In the genomic region with DNA sequence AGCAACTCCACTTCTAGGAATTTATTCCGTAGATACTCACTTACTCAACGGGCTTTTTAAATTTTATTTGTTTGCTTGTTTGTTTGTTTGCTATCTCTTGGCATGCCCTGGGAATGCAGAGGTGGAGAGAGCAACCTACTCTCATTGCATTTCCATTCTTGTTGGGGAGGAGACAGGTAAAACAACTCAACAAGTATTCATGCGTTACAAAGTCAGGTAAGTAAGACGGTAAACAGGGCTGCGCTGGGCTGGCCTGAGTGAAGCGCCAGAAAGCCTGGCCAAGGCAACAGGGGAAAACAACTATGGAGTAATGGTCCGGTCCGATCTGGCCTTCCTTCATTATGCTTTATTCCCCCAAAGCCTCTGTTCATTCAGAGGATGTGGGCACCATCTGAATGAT, we compare ENCODE assay signal across 16 mouse cellular contexts. TPM values are rescaled to one million over a fixed set of nuclear protein-coding genes. Genes with fewer than 3 reads are reported as not detected.
DNase-seq lines count a peak whose midpoint lies in the region; ATAC-seq and TF ChIP-seq lines count a peak whose summit lies in the region.
"Had no signal": no experiment of that assay in that cellular context is flagged by ENCODE, and none has a peak within 500 bp of the region (broad histone marks: within the 10 kb centered on the region; RNA-seq: fewer than 3 reads in every experiment).

No protein-coding gene starts in this region.

- peaks cover 14% of the 10 kb centered on the region for H3K4me1 ChIP-seq in intestine, embryonic 14.5 days (replicated peaks; ENCODE audit: control insufficient read depth, insufficient read depth, low read length)
- peaks cover 16% of the 10 kb centered on the region for H3K4me1 ChIP-seq in intestine, embryonic 16.5 days (ENCODE audit: control insufficient read depth, insufficient read depth, low read length)
- peaks cover 22% of the 10 kb centered on the region for H3K4me1 ChIP-seq in bone marrow macrophage, adult 2 months (ENCODE audit: control insufficient read depth, insufficient read depth, low read length)
- peaks cover 12% of the 10 kb centered on the region for H3K4me1 ChIP-seq in cortical plate, adult 2 months (ENCODE audit: control insufficient read depth, insufficient read depth, low read length)

- no peak overlapping the region for H3K9ac ChIP-seq in intestine, embryonic 14.5 days (ENCODE audit: low read length)
- no peak overlapping the region for H3K9ac ChIP-seq in intestine, embryonic 16.5 days (ENCODE audit: low read depth, low read length)
- H3K9ac ChIP-seq: liver, embryonic 12.5 days had no signal

- H3K27ac ChIP-seq in intestine, embryonic 14.5 days (ENCODE audit: low read depth): no peak overlapping the region
- no peak overlapping the region for H3K27ac ChIP-seq in intestine, embryonic 16.5 days (ENCODE audit: low read length)
- no peak overlapping the region for H3K27ac ChIP-seq in bone marrow macrophage, adult 2 months (ENCODE audit: insufficient read depth, low read depth, low read length)
- no peak overlapping the region for H3K27ac ChIP-seq in cortical plate, adult 2 months (ENCODE audit: insufficient read depth, low read length)
- no peak overlapping the region for H3K27ac ChIP-seq in macrophage
- H3K27ac ChIP-seq: heart, embryonic 10.5 days; liver, embryonic 12.5 days had no signal

- no peak for ATAC-seq in intestine, embryonic 14.5 days (replicated peaks; ENCODE audit: low FRiP score, low TSS enrichment, low read depth)
- ATAC-seq in intestine, embryonic 16.5 days: no peak
- ATAC-seq: liver, embryonic 12.5 days had no signal

- WGBS in intestine, embryonic 14.5 days: 84% methylated on average over 8 of the region's 8 CpGs
- WGBS in intestine, embryonic 16.5 days: 78% methylated on average over 8 of the region's 8 CpGs
- WGBS in macrophage (ENCODE audit: missing documents): 96% methylated on average over 8 of the region's 8 CpGs

- H3K27me3 ChIP-seq in intestine, embryonic 14.5 days (replicated peaks; ENCODE audit: control insufficient read depth, insufficient read depth, low read length): no peaks in the 10 kb centered on the region
- no peaks in the 10 kb centered on the region for H3K27me3 ChIP-seq in intestine, embryonic 16.5 days (replicated peaks; ENCODE audit: control insufficient read depth, insufficient read depth, low read length)

- no peak overlapping the region for H3K4me3 ChIP-seq in intestine, embryonic 14.5 days (ENCODE audit: low read depth, low read length)
- no peak overlapping the region for H3K4me3 ChIP-seq in intestine, embryonic 16.5 days (ENCODE audit: low read length)
- peak overlapping the region; percentile 27 for H3K4me3 ChIP-seq in bone marrow macrophage, adult 2 months (ENCODE audit: insufficient read depth, low read length)
- H3K4me3 ChIP-seq in cortical plate, adult 2 months (ENCODE audit: insufficient read depth, low read length): peak overlapping the region; percentile 72; the same call in 1 of the 2 replicates
- H3K4me3 ChIP-seq in macrophage (ENCODE audit: inconsistent target): peak overlapping the region; percentile 91
- H3K4me3 ChIP-seq: erythroblast, embryonic 14.5 days; heart, embryonic 10.5 days; liver, embryonic 12.5 days had no signal

- no peak for TF ChIP-seq CTCF in bone marrow macrophage, adult 2 months (IDR thresholded peaks at IDR 0.05; ENCODE audit: low read depth, low read length)
- TF ChIP-seq CTCF in cortical plate, adult 2 months (IDR thresholded peaks at IDR 0.05; ENCODE audit: extremely low read depth, insufficient read depth, low read length): no peak

- no peaks in the 10 kb centered on the region for H3K9me3 ChIP-seq in intestine, embryonic 14.5 days (ENCODE audit: control insufficient read depth, low read length)
- H3K9me3 ChIP-seq in intestine, embryonic 16.5 days (ENCODE audit: control insufficient read depth, low read length): no peaks in the 10 kb centered on the region
- H3K9me3 ChIP-seq: heart, embryonic 10.5 days; liver, embryonic 12.5 days had no signal

- DNase-seq in intestine, embryonic 14.5 days (ENCODE audit: low spot score): no peak
- DNase-seq in cerebellum, adult 9-11 months: no peak
- no peak for DNase-seq in heart, postnatal 4 days
- no peak for DNase-seq in frontal cortex, postnatal 10 days (ENCODE audit: low spot score in 2 of 2)
- DNase-seq: adrenal gland, postnatal 36 days; cerebellum, adult 18-20 months; lung, postnatal 14 days; right cerebral cortex, postnatal 14 days; thymus, adult 2 months had no signal

- H3K79me2 ChIP-seq in macrophage (ENCODE audit: inconsistent target): peaks cover 68% of the 10 kb centered on the region

- 0 out of 2 replicates have a peak, but pooled peaks cover 4% of the 10 kb centered on the region for H3K36me3 ChIP-seq in intestine, embryonic 14.5 days (ENCODE audit: control insufficient read depth, insufficient read depth, low read length)
- no peaks in the 10 kb centered on the region for H3K36me3 ChIP-seq in intestine, embryonic 16.5 days (ENCODE audit: control insufficient read depth, insufficient read depth, low read length)
- 0 out of 2 replicates have a peak, but pooled peaks cover 6% of the 10 kb centered on the region for H3K36me3 ChIP-seq in macrophage (ENCODE audit: inconsistent target)

- 0 out of 2 replicates have a peak overlapping the region, but pooled peaks have one; percentile 5 for H3K4me2 ChIP-seq in intestine, embryonic 14.5 days (ENCODE audit: low read length)
- H3K4me2 ChIP-seq in intestine, embryonic 16.5 days (ENCODE audit: low read depth, low read length): no peak overlapping the region
- H3K4me2 ChIP-seq: liver, embryonic 12.5 days had no signal

- TF ChIP-seq POLR2A in bone marrow macrophage, adult 2 months (IDR thresholded peaks at IDR 0.05; ENCODE audit: borderline replicate concordance, low read depth, low read length): no peak
- no peak for TF ChIP-seq POLR2A in cortical plate, adult 2 months (IDR thresholded peaks at IDR 0.05; ENCODE audit: extremely low read depth, insufficient read depth, low read length)

RNA-seq across cellular contexts. Expression of a gene that starts 2.2 kb away (rescaled TPM):
- 52.1 and 53.8 TPM in 2 replicates for polyA plus RNA-seq in intestine, embryonic 14.5 days (2014; fragmentation: Nextera tagmentation; extraction: Ambion mirVana)
- 49.7 and 52.1 TPM in 2 replicates for polyA plus RNA-seq in intestine, embryonic 16.5 days (2015; fragmentation: Nextera tagmentation; extraction: Ambion mirVana)
- 405 and 430 TPM in 2 replicates for polyA plus RNA-seq in bone marrow macrophage, adult 2 months (2012; ENCODE audit: insufficient read depth, insufficient read length, missing spikeins)
- 352 and 361 TPM in 2 replicates for polyA plus RNA-seq in cortical plate, adult 2 months (2012; rRNA removed)
- 100 to 1,000 TPM in 17 of 26 experiments, 10 to 100 TPM in 9; 15.2 to 321 (median 197) TPM for total RNA-seq in macrophage (2018; cell fraction: chromatin; rRNA removed)
- total RNA-seq in macrophage (2018; cell fraction: cytosol; rRNA removed): 100 to 1,000 TPM; 295 to 570 (median 393) TPM
- 100 to 1,000 TPM in 25 of 26 experiments, 10 to 100 TPM in 1; 61.2 to 444 (median 322) TPM for total RNA-seq in macrophage (2018; cell fraction: nucleus; rRNA removed)
- polyA plus RNA-seq in macrophage (2018): 442 to 584 TPM (median 504 TPM) in 3 replicates
- total RNA-seq in heart, postnatal 4 days (2021): 10 to 100 TPM; 30.0 to 30.7 TPM

RNA-seq across cellular contexts. Expression of a gene that starts 2.9 kb away (rescaled TPM):
- 42.5 and 45.8 TPM in 2 replicates for polyA plus RNA-seq in intestine, embryonic 14.5 days (2014; fragmentation: Nextera tagmentation; extraction: Ambion mirVana)
- 20.4 and 26.4 TPM in 2 replicates for polyA plus RNA-seq in intestine, embryonic 16.5 days (2015; fragmentation: Nextera tagmentation; extraction: Ambion mirVana)
- polyA plus RNA-seq in bone marrow macrophage, adult 2 months (2012; ENCODE audit: insufficient read depth, insufficient read length, missing spikeins): 13.4 and 16.9 TPM in 2 replicates
- 1.6 and 1.9 TPM in 2 replicates for polyA plus RNA-seq in cortical plate, adult 2 months (2012; rRNA removed)
- 10 to 100 TPM in 1 of 26 experiments, 1 to 10 TPM in 21, under 1 TPM in 3, not detected in 1; 0.92 to 13.1 (median 3.5) TPM for total RNA-seq in macrophage (2018; cell fraction: chromatin; rRNA removed)
- 1 to 10 TPM; 1.7 to 8.0 (median 3.7) TPM for total RNA-seq in macrophage (2018; cell fraction: cytosol; rRNA removed)
- 10 to 100 TPM in 2 of 26 experiments, 1 to 10 TPM in 22, not detected in 2; 1.5 to 16.8 (median 3.8) TPM for total RNA-seq in macrophage (2018; cell fraction: nucleus; rRNA removed)
- 3.2 to 23.6 TPM (median 7.0 TPM) in 3 replicates for polyA plus RNA-seq in macrophage (2018)
- 10 to 100 TPM; 16.8 to 18.9 TPM for total RNA-seq in heart, postnatal 4 days (2021)

Comparison
In these comparisons a context has a peak if more than half of its experiments do, and no peak if none do; other contexts are left out.
1. H3K4me3 ChIP-seq: peak in bone marrow macrophage, adult 2 months (single experiment), cortical plate, adult 2 months (single experiment) and macrophage (single experiment); none in intestine, embryonic 14.5 days (single experiment) and intestine, embryonic 16.5 days (single experiment).